Mouse (Mus musculus) bone marrow, adult 2 months (tissue): ENCODE results near the gene Cnksr3.

ENCODE experiments used
- CTCF ChIP-seq: fragments of 200-500 bp; IDR thresholded peaks from 2 replicates; pipeline ENCODE4 v1.5.1; 2011; ENCODE audit warnings: low read length, control low read depth; ENCODE audit not compliant: control insufficient read depth, insufficient read depth
- POLR2A ChIP-seq: fragments of 200-500 bp; IDR thresholded peaks from 2 replicates; pipeline ENCODE4 v1.6.1; 2011; ENCODE audit warnings: low read depth, mild to moderate bottlenecking, control low read depth, low read length, borderline replicate concordance; ENCODE audit not compliant: control insufficient read depth

- TF ChIP-seq CTCF: no peak
- TF ChIP-seq POLR2A: no peak
Measured at GRCm38 (mm10) chr10:7196668-7197400, 15.2 kb downstream of the Cnksr3 start.
